Mouse (Mus musculus): ENCODE measurements around the gene Arhgef15. TPM values are rescaled to one million over a fixed set of nuclear protein-coding genes. Genes with fewer than 3 reads are reported as not detected.

The Arhgef15 gene
- total RNA-seq, 1 experiment from 2014 or later: not detected

DNA sequence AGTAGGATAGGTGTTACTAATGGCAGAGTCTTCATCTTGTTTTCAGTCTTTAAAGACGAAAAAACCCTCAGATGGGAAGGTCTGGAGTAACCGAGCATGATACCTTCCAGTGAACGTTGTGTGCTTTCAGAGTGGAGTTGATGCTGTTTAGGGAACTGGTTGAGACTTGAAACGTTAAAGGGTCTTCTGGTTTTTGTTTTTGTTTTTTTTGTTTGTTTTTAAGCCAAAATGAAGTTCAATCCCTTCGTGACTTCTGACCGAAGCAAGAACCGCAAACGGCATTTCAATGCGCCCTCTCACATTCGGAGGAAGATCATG is 55.3 kb downstream of the Arhgef15 start:
- no peak for ATAC-seq (replicated peaks; ENCODE audit: insufficient number of reproducible peaks, low FRiP score, low TSS enrichment, poor library complexity, severe bottlenecking)

- ATAC-seq (replicated peaks; ENCODE audit: insufficient number of reproducible peaks, low FRiP score, low TSS enrichment, poor library complexity, severe bottlenecking): peak; percentile 95
Measured at GRCm38 (mm10) chr11:68901351-68902046, 55.8 kb downstream of the Arhgef15 start, which contains the start of gene Rpl26. Gene Rpl26 (plus strand): TSS chr11:68901583.

GRCm38 (mm10) chr11:68900519-68901350 is 56.5 kb downstream of the Arhgef15 start:
- ATAC-seq (replicated peaks; ENCODE audit: insufficient number of reproducible peaks, low FRiP score, low TSS enrichment, poor library complexity, severe bottlenecking): no peak; the same call in 1 of the 2 replicates

GRCm38 (mm10) chr11:68899815-68900214 is 57.5 kb downstream of the Arhgef15 start:
- ATAC-seq (replicated peaks; ENCODE audit: insufficient number of reproducible peaks, low FRiP score, low TSS enrichment, poor library complexity, severe bottlenecking): no peak

DNA sequence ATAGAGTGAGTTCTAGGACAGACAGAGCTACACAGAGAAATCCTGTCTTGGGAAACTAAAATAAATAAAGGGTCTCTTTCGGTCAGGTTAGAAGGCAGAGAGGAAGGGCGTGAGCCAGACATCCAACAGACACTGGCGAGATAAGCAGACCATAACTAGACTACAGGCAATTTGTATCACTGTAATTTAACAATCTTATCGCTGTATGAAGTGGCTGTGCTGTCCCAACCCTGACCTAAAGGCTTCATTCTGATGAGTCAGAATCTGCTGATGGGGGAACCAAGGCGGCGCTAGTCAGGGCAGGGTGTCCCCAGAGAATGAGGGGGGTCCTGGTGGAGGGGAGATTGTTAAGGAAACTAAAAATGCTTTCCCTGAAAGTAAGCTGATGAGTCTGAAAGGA is 58.5 kb downstream of the Arhgef15 start:
- no peak for ATAC-seq (replicated peaks; ENCODE audit: insufficient number of reproducible peaks, low FRiP score, low TSS enrichment, poor library complexity, severe bottlenecking)

GRCm38 (mm10) chr11:68897838-68898237 is 59.4 kb downstream of the Arhgef15 start:
- no peak for ATAC-seq (replicated peaks; ENCODE audit: insufficient number of reproducible peaks, low FRiP score, low TSS enrichment, poor library complexity, severe bottlenecking)

GRCm38 (mm10) chr11:68897120-68897519 is 60.2 kb downstream of the Arhgef15 start:
- ATAC-seq (replicated peaks; ENCODE audit: insufficient number of reproducible peaks, low FRiP score, low TSS enrichment, poor library complexity, severe bottlenecking): peak; percentile 57; the same call in 1 of the 2 replicates

DNA sequence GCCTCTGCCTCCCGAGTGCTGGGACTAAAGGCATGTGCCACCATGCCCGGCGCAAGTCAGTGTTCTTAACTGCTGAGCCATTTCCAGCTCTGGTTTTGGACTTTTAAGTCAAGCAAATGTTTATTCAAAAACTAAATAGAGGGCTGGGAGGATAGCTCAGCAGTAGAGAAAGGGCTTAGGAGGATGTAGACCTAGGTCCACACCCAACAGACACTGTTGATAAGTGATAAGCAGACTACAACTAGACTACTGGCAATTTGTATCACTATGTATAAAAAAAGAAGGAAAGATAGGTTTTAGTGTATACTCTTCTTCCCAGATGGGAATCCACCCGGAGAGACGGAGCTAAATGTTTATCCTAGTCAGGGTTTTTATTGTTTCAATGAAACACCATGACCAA is 61.0 kb downstream of the Arhgef15 start:
- no peak for ATAC-seq (replicated peaks; ENCODE audit: insufficient number of reproducible peaks, low FRiP score, low TSS enrichment, poor library complexity, severe bottlenecking)

DNA sequence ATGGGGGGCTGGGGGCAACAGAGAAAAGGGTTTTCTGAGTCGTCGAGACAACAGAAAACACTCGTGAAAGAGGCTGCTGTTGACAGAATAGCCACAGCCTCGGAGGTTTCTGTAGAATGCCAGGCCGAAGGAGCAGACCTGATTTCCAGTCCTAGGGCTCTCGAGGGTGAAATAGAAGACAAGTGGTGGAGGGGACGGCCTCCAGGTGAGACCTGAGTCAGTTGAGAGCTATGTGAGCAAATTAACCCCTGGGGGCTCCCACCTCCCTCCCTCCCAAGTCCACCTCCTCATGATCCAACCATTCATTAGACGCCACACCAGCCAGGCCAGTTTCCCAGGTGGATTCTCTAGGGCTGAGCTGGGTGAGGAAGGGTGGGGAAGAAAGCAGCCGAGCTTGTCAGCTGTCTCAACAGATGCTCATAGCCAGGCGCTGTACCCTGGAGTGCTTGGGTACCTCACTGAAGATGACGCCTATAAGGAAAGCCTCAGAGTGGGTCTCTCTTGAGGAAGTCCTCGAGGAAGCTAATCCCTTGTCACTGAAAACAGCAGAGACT is 63.3 kb downstream of the Arhgef15 start:
- no peak for ATAC-seq (replicated peaks; ENCODE audit: insufficient number of reproducible peaks, low FRiP score, low TSS enrichment, poor library complexity, severe bottlenecking)

Other genes with a start within 250 kb of the Arhgef15 start
- gene Ndel1, start 85.6 kb downstream of the Arhgef15 start, total RNA-seq (2017): 152 to 252 TPM (median 234 TPM) in 3 replicates
- not detected in 3 replicates for gene Rnf222, start 68.9 kb downstream of the Arhgef15 start, total RNA-seq (2017)
- 2,881 to 4,104 TPM (median 3,946 TPM) in 3 replicates for gene Rpl26, start 55.9 kb downstream of the Arhgef15 start, total RNA-seq (2017)
- not detected in 3 replicates for gene Odf4, start 30.4 kb downstream of the Arhgef15 start, total RNA-seq (2017)
- gene Slc25a35, start 10.7 kb upstream of the Arhgef15 start, total RNA-seq (2017): 0.38 to 1.7 TPM in 2 of 3 replicates, not detected in the other
- 1.9 to 10.1 TPM (median 2.6 TPM) in 3 replicates for gene Rangrf, start 17.7 kb upstream of the Arhgef15 start, total RNA-seq (2017)
- 7.1 to 9.6 TPM (median 7.4 TPM) in 3 replicates for gene Pfas, start 51.0 kb upstream of the Arhgef15 start, total RNA-seq (2017)
- 4.1 to 16.3 TPM (median 12.3 TPM) in 3 replicates for gene Ctc1, start 58.4 kb upstream of the Arhgef15 start, total RNA-seq (2017)
- 1.1 to 8.3 TPM (median 4.8 TPM) in 3 replicates for gene Aurkb, start 88.2 kb upstream of the Arhgef15 start, total RNA-seq (2017)
- gene Borcs6, start 102.2 kb upstream of the Arhgef15 start, total RNA-seq (2017): 12.4 to 16.1 TPM (median 13.3 TPM) in 3 replicates
- gene Tmem107, start 113.3 kb upstream of the Arhgef15 start, total RNA-seq (2017): 1.1 TPM in 1 of 3 replicates, not detected in the others
- gene Vamp2, start 131.0 kb upstream of the Arhgef15 start, total RNA-seq (2017): 13.1 to 89.9 TPM (median 23.6 TPM) in 3 replicates
- gene Per1, start 137.7 kb upstream of the Arhgef15 start, total RNA-seq (2017): 44.9 to 89.7 TPM (median 81.1 TPM) in 3 replicates
- gene Hes7, start 162.9 kb upstream of the Arhgef15 start, total RNA-seq (2017): 0.49 TPM in 1 of 3 replicates, not detected in the others
- not detected in 3 replicates for gene 9130213A22Rik, start 165.1 kb upstream of the Arhgef15 start, total RNA-seq (2017)
- 0.32 to 0.57 TPM in 2 of 3 replicates, not detected in the other for gene Aloxe3, start 168.4 kb upstream of the Arhgef15 start, total RNA-seq (2017)
- gene Alox12b, start 199.5 kb upstream of the Arhgef15 start, total RNA-seq (2017): not detected in 3 replicates
- 1.4 to 2.3 TPM (median 1.5 TPM) in 3 replicates for gene Alox8, start 240.4 kb upstream of the Arhgef15 start, total RNA-seq (2017)

All from monocyte, adult 5-6 weeks (primary cell).